Mouse (Mus musculus): ENCODE data around the gene Cnnm3. TPM values are rescaled to one million over a fixed set of nuclear protein-coding genes. Genes with fewer than 3 reads are reported as not detected.

Gene Cnnm3
- total RNA-seq (2014; fragmentation: Nextera tagmentation) = 12.6 and 15.9 TPM in 2 replicates
- total RNA-seq (2017) = 8.3 and 8.8 TPM in 2 replicates

GRCm38 (mm10) chr1:36511289-36512021 is at the start of gene Cnnm3:
Gene Cnnm3, plus strand, starts transcription at chr1:36511867.
- ATAC-seq (replicated peaks; ENCODE audit: low FRiP score, low TSS enrichment, poor library complexity, severe bottlenecking) = peak; percentile 99

GRCm38 (mm10) chr1:36465641-36466160 is 46.0 kb upstream of the Cnnm3 start:
- ATAC-seq (replicated peaks; ENCODE audit: low FRiP score, low TSS enrichment, poor library complexity, severe bottlenecking) = no peak

GRCm38 (mm10) chr1:36467446-36467845 is 44.2 kb upstream of the Cnnm3 start:
- ATAC-seq (replicated peaks; ENCODE audit: low FRiP score, low TSS enrichment, poor library complexity, severe bottlenecking) = 0 out of 2 replicates have a peak, but pooled peaks have one; percentile 31

GRCm38 (mm10) chr1:36469811-36470444 is 41.7 kb upstream of the Cnnm3 start:
- no peak for ATAC-seq (replicated peaks; ENCODE audit: low FRiP score, low TSS enrichment, poor library complexity, severe bottlenecking)

- ATAC-seq (replicated peaks; ENCODE audit: low FRiP score, low TSS enrichment, poor library complexity, severe bottlenecking) = peak; percentile 68
These were observed 40.2 kb upstream of the Cnnm3 start, which contains the start of gene Cnnm4 for GRCm38 (mm10) chr1:36471181-36472105. Gene Cnnm4, plus strand, starts transcription at chr1:36471620.

- 0 out of 2 replicates have a peak, but pooled peaks have one; percentile 9 for ATAC-seq (replicated peaks; ENCODE audit: low FRiP score, low TSS enrichment, poor library complexity, severe bottlenecking)
These were observed 39.6 kb upstream of the Cnnm3 start for GRCm38 (mm10) chr1:36472106-36472440.

- ATAC-seq (replicated peaks; ENCODE audit: low FRiP score, low TSS enrichment, poor library complexity, severe bottlenecking) = no peak
These were observed 38.4 kb upstream of the Cnnm3 start for GRCm38 (mm10) chr1:36473211-36473780.

- no peak for ATAC-seq (replicated peaks; ENCODE audit: low FRiP score, low TSS enrichment, poor library complexity, severe bottlenecking)
These were observed 37.0 kb upstream of the Cnnm3 start for GRCm38 (mm10) chr1:36474646-36475045.

- ATAC-seq (replicated peaks; ENCODE audit: low FRiP score, low TSS enrichment, poor library complexity, severe bottlenecking) = no peak
These were observed 36.1 kb upstream of the Cnnm3 start for GRCm38 (mm10) chr1:36475480-36476110.

- no peak for ATAC-seq (replicated peaks; ENCODE audit: low FRiP score, low TSS enrichment, poor library complexity, severe bottlenecking)
These were observed 35.2 kb upstream of the Cnnm3 start for GRCm38 (mm10) chr1:36476426-36476825.

- no peak for ATAC-seq (replicated peaks; ENCODE audit: low FRiP score, low TSS enrichment, poor library complexity, severe bottlenecking)
These were observed 33.3 kb upstream of the Cnnm3 start for GRCm38 (mm10) chr1:36478343-36478795.

- no peak for ATAC-seq (replicated peaks; ENCODE audit: low FRiP score, low TSS enrichment, poor library complexity, severe bottlenecking)
These were observed 31.5 kb upstream of the Cnnm3 start for GRCm38 (mm10) chr1:36479903-36480899.

- no peak for ATAC-seq (replicated peaks; ENCODE audit: low FRiP score, low TSS enrichment, poor library complexity, severe bottlenecking)
These were observed 27.8 kb upstream of the Cnnm3 start for GRCm38 (mm10) chr1:36483825-36484224.

- ATAC-seq (replicated peaks; ENCODE audit: low FRiP score, low TSS enrichment, poor library complexity, severe bottlenecking) = no peak
These were observed 26.6 kb upstream of the Cnnm3 start for GRCm38 (mm10) chr1:36485080-36485479.

GRCm38 (mm10) chr1:36487111-36487510 is 24.6 kb upstream of the Cnnm3 start:
- no peak for ATAC-seq (replicated peaks; ENCODE audit: low FRiP score, low TSS enrichment, poor library complexity, severe bottlenecking)

- no peak for ATAC-seq (replicated peaks; ENCODE audit: low FRiP score, low TSS enrichment, poor library complexity, severe bottlenecking)
These were observed 22.0 kb upstream of the Cnnm3 start for GRCm38 (mm10) chr1:36489661-36490060.

- ATAC-seq (replicated peaks; ENCODE audit: low FRiP score, low TSS enrichment, poor library complexity, severe bottlenecking) = peak; percentile 44; the same call in 1 of the 2 replicates
These were observed 19.1 kb upstream of the Cnnm3 start for GRCm38 (mm10) chr1:36492416-36493139.

All from megakaryocyte-erythroid progenitor cell, adult 5-6 weeks (primary cell).